Mouse (Mus musculus): ENCODE data around the gene Gsx1. TPM values are rescaled to one million over a fixed set of nuclear protein-coding genes. Genes with fewer than 3 reads are reported as not detected.

Gsx1 gene
- polyA plus RNA-seq, 1 experiment from 2014 or later = 8.9 TPM

DNA sequence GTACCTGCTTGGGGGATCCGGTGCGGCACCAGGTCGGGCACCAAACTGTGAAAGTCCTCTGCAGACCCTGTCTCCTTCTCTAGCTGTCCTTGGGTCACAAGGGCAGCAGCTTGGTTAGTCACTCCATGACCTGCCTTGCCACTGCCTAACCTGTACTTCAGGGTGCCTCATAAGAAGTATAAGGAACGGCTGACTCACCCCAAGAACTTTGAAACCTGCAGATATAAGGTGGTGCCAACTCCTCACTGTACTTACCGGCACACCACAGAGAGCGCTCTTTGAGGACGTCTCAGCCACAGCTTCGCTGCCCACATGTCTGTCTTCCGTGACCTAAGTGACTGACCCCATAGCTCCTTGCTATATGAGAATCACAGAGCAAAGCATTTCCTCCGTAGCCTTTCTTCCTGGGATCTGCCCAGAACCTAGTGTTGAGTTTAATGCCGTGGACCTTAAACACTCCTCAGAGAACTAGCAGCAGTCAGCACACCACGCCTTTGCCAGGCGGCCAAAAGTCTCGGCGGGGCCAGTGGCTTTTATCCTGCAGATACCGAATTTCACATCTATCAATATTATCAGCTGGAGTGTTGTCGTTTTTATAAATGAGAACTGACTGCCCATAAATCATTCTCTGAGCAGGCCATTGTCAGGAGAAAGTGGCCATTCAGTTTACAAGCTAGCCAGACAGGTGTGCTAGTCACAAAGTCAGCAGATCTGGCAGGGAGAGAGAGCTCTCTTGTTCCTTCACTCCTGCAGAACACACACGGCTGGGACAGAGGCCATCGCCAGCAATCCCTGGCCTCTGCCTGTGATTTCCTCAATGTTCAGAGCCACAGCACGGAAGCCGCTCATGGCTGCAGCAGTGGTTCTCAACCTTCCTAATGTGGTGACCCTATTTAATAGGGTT is 47.2 kb downstream of the Gsx1 start:
- Histone ChIP-seq H3K4me1 (replicated peaks; ENCODE audit: control insufficient read depth, insufficient read depth, low read length) (no peaks in the 10 kb centered on the region), H3K9me3 (ENCODE audit: control insufficient read depth, low read length) (no peaks in the 10 kb centered on the region), H3K27me3 (ENCODE audit: control insufficient read depth, insufficient read depth, low read length) (no peaks in the 10 kb centered on the region), H3K9ac (ENCODE audit: low read length) (no peak overlapping the region), H3K4me2 (ENCODE audit: low read depth, low read length, severe bottlenecking) (no peak overlapping the region), H3K27ac (ENCODE audit: low read depth, low read length) (no peak overlapping the region), H3K4me3 (ENCODE audit: low read depth, low read length) (no peak overlapping the region), H3K36me3 (ENCODE audit: control insufficient read depth, insufficient read depth, low read length) (no peaks in the 10 kb centered on the region)
- 85% methylated on average over 21 of the region's 21 CpGs for WGBS
- ATAC-seq (replicated peaks; ENCODE audit: low FRiP score) (no peak), DNase-seq (ENCODE audit: low spot score) (no peak)

Other genes with a start within 250 kb of the Gsx1 start
- gene Gtf3a, start 240.0 kb upstream of the Gsx1 start, polyA plus RNA-seq (2014; fragmentation: Nextera tagmentation; extraction: Ambion mirVana) = 117 and 125 TPM in 2 replicates
- gene Mtif3, start 224.9 kb upstream of the Gsx1 start, polyA plus RNA-seq (2014; fragmentation: Nextera tagmentation; extraction: Ambion mirVana) = 21.6 and 25.0 TPM in 2 replicates
- gene Lnx2, start 112.1 kb upstream of the Gsx1 start, polyA plus RNA-seq (2014; fragmentation: Nextera tagmentation; extraction: Ambion mirVana) = 9.7 and 9.9 TPM in 2 replicates
- 110 and 115 TPM in 2 replicates for gene Polr1d, start 111.6 kb upstream of the Gsx1 start, polyA plus RNA-seq (2014; fragmentation: Nextera tagmentation; extraction: Ambion mirVana)
- not detected in 2 replicates for gene Pdx1, start 81.3 kb downstream of the Gsx1 start, polyA plus RNA-seq (2014; fragmentation: Nextera tagmentation; extraction: Ambion mirVana)
- gene Cdx2, start 118.6 kb downstream of the Gsx1 start, polyA plus RNA-seq (2014; fragmentation: Nextera tagmentation; extraction: Ambion mirVana) = not detected in 2 replicates
- gene Urad, start 133.7 kb downstream of the Gsx1 start, polyA plus RNA-seq (2014; fragmentation: Nextera tagmentation; extraction: Ambion mirVana) = not detected in 2 replicates
- gene Flt3, start 211.8 kb downstream of the Gsx1 start, polyA plus RNA-seq (2014; fragmentation: Nextera tagmentation; extraction: Ambion mirVana) = 0.08 TPM in 1 of 2 replicates, not detected in the other
- gene Pan3, start 241.5 kb downstream of the Gsx1 start, polyA plus RNA-seq (2014; fragmentation: Nextera tagmentation; extraction: Ambion mirVana) = 57.9 and 59.3 TPM in 2 replicates